Mouse (Mus musculus) liver, embryonic 14.5 days (tissue): ENCODE results near the gene Dpp7. TPM values are rescaled to one million over a fixed set of nuclear protein-coding genes. Genes with fewer than 3 reads are reported as not detected.

ENCODE experiments used
- ATAC-seq: fragments of 200-750 bp; cut with Nextera tagmentation; 2 replicates; pipeline ENCODE4 v1.8.0; 2017; ENCODE audit warnings: moderate number of reproducible peaks, mild to moderate bottlenecking, moderate library complexity; ENCODE audit not compliant: insufficient read depth
- DNase-seq, 3 experiments: peaks; one replicate each; pipeline ENCODE4 v3.0.0-alpha.2; 2012 to 2013; ENCODE audit warnings: low read depth in 3 of 3, low spot score in 3 of 3
- H3K27ac ChIP-seq: fragments of 300-500 bp; sonication (generic); 2 replicates; pipeline ENCODE4 v1.5.1; 2014; ENCODE audit warnings: moderate library complexity, mild to moderate bottlenecking, control low read depth, inconsistent platforms
- H3K27me3 ChIP-seq: fragments of 300-500 bp; sonication (generic); 2 replicates; pipeline ENCODE4 v1.6.1; 2014; ENCODE audit warnings: mild to moderate bottlenecking, low read length, moderate library complexity; ENCODE audit not compliant: control insufficient read depth, insufficient read depth
- H3K36me3 ChIP-seq: fragments of 300-500 bp; sonication (generic); replicated peaks from 2 replicates; pipeline ENCODE4 v1.6.1; 2014; ENCODE audit warnings: low read depth; ENCODE audit not compliant: control insufficient read depth, insufficient read depth
- H3K4me1 ChIP-seq, 2 experiments: fragments of 200-500 bp in 1 of 2; fragments of 300-500 bp in 1 of 2; sonication (generic) in 1 of 2; replicated peaks; 2 replicates each; pipeline ENCODE4 v1.6.1; 2012 to 2014; ENCODE audit warnings: antibody characterized with exemption in 1 of 2, inconsistent platforms in 1 of 2, low read length in 1 of 2; ENCODE audit not compliant: control insufficient read depth in 2 of 2, insufficient read depth in 2 of 2
- H3K4me2 ChIP-seq: fragments of 300-500 bp; sonication (generic); 2 replicates; pipeline ENCODE4 v1.6.1; 2014; ENCODE audit warnings: low read depth, mild to moderate bottlenecking, control low read depth, moderate library complexity
- H3K4me3 ChIP-seq, 2 experiments: fragments of 200-500 bp in 1 of 2; fragments of 300-500 bp in 1 of 2; sonication (generic) in 1 of 2; 2 replicates each; pipeline ENCODE4 v1.5.1; 2012 to 2014; ENCODE audit warnings: low read depth in 2 of 2, low read length in 2 of 2, mild to moderate bottlenecking in 2 of 2, control low read depth in 1 of 2, inconsistent platforms in 1 of 2, moderate library complexity in 1 of 2; ENCODE audit not compliant: insufficient read depth in 1 of 2
- H3K9ac ChIP-seq: fragments of 300-500 bp; sonication (generic); replicated peaks from 2 replicates; pipeline ENCODE4 v1.6.1; 2014; ENCODE audit warnings: mild to moderate bottlenecking, control low read depth, moderate library complexity
- H3K9me3 ChIP-seq: fragments of 300-500 bp; sonication (generic); 2 replicates; pipeline ENCODE4 v1.6.1; 2016; ENCODE audit warnings: low read length, mixed read lengths; ENCODE audit not compliant: control insufficient read depth
- CTCF ChIP-seq: IDR thresholded peaks from 2 replicates; pipeline ENCODE4 v1.5.1; 2016; ENCODE audit warnings: antibody characterized with exemption, low read depth, control low read depth
- EP300 ChIP-seq: IDR thresholded peaks from 2 replicates; pipeline ENCODE4 v1.6.1; 2016; ENCODE audit warnings: antibody characterized with exemption, low read depth
- WGBS: fragments of 180-500 bp; shearing (Covaris S2); extraction: QIAGEN DNeasy Blood & Tissue Kit; methylation state at CpG from one replicate; pipeline ENCODE4 v1.1.7; 2014; ENCODE audit not compliant: insufficient replicate concordance; 5-methylcytosine and 5-hydroxymethylcytosine counted together
- polyA plus RNA-seq, 2 experiments: library from polyadenylated mRNA; depleted of rRNA in 1 of 2; stranded (reverse) in 1 of 2; unstranded in 1 of 2; fragments of >200 nt; fragmentation: Nextera tagmentation in 1 of 2; extraction: Ambion mirVana in 1 of 2; gene quantifications; 2 replicates each; pipeline versions ENCODE4 v1.2.1 to v1.2.3; 2012 to 2014

The Dpp7 gene
- polyA plus RNA-seq, 2 experiments: 9.4 to 10.6 TPM

DNA sequence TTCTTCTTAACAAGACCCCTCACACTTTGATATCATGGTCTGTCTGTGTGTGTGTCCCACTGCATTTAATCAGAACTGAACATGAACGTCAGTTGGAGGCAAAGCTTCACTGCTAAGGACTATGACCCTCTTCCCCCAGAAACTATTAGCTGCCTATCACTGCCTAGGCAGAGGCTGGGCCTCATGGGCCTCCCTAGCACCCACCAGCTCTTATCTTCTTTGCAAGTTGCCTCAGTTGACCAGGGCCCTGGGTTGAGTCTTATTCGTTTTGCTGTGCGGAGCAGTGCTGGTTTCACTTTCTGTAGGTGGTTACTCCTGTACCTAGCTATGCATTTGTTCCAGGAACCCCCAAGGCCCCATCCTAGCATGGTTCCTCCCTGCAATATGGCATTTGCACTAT, 13.8 kb upstream of the Dpp7 start:
- peaks cover 4% of the 10 kb centered on the region; the same call in 1 of the 2 replicates for H3K27me3 ChIP-seq
- DNase-seq: peak in 2 of 3 experiments; percentile 42 to 49
- H3K27ac ChIP-seq: peak overlapping the region; percentile 63
- peaks cover 20 to 35% of the 10 kb centered on the region in 2 experiments for H3K4me1 ChIP-seq
- peak overlapping the region; percentile 70 for H3K4me2 ChIP-seq
- H3K9me3 ChIP-seq: no peaks in the 10 kb centered on the region
- peak; percentile 49 for ATAC-seq
- 23% methylated on average over 3 of the region's 3 CpGs for WGBS
- TF ChIP-seq CTCF: no peak
- peak; percentile 27; the same call in 1 of the 2 replicates for TF ChIP-seq EP300
- no peaks in the 10 kb centered on the region; the same call in none of the 2 replicates for H3K36me3 ChIP-seq
- H3K4me3 ChIP-seq: peak overlapping the region; percentile 3 to 23; a peak in 2 of 4 replicates
- peak overlapping the region; percentile 33 for H3K9ac ChIP-seq

GRCm38 (mm10) chr2:25365091-25365761, 9.1 kb upstream of the Dpp7 start, which contains the start of gene Uap1l1:
Uap1l1 (minus strand) TSS chr2:25365682.
- under 1% methylated on average over 54 of the region's 54 CpGs for WGBS
- TF ChIP-seq EP300: no peak
- no peak for TF ChIP-seq CTCF
- Histone ChIP-seq H3K4me1 (peaks cover 2 to 10% of the 10 kb centered on the region in 2 experiments), H3K36me3 (no peaks in the 10 kb centered on the region), H3K9ac (peak within 1 kb of the TSS; percentile 51), H3K4me3 (peak within 1 kb of the TSS; percentile 51 to 67), H3K9me3 (no peaks in the 10 kb centered on the region), H3K27me3 (peaks cover 4% of the 10 kb centered on the region; the same call in 1 of the 2 replicates), H3K4me2 (peak within 1 kb of the TSS; percentile 88), H3K27ac (no peak within 1 kb of the TSS)
- DNase-seq (peak in 2 of 3 experiments; percentile 40 to 52), ATAC-seq (peak; percentile 67)

- Histone ChIP-seq H3K4me2 (peak overlapping the region; percentile 88), H3K4me3 (peak overlapping the region; percentile 51 to 67)
- ATAC-seq: no peak
These were observed 8.6 kb upstream of the Dpp7 start for GRCm38 (mm10) chr2:25364761-25365090.

DNA sequence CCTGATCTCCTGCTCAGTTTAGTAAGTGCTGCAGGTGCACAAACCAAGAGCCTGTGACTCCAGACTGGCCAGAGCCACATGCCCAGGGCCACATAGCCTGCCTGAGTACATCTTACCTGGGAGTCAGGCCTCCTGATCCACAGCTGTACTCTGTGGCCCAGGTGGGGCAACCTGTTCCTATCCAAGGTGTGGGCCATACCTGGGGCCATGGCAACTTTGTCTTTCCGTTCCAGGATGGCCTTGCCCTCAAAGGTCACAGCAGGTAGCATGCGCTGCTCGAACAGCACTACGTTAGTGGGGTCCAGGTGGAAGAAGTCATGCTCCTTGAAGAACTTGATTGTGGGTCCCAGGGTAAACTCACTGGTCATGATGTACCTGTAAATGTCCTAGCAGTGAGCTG, 8.2 kb upstream of the Dpp7 start:
- Histone ChIP-seq H3K36me3 (no peaks in the 10 kb centered on the region), H3K9ac (no peak overlapping the region), H3K4me3 (peak overlapping the region in 1 of 2 experiments; percentile 51; a peak in 2 of 4 replicates), H3K27ac (no peak overlapping the region), H3K4me1 (peaks cover 0 to 4% of the 10 kb centered on the region in 2 experiments; a peak in 2 of 4 replicates), H3K9me3 (no peaks in the 10 kb centered on the region), H3K4me2 (peak overlapping the region; percentile 88), H3K27me3 (peaks cover 4% of the 10 kb centered on the region; the same call in 1 of the 2 replicates)
- TF ChIP-seq CTCF (no peak), EP300 (no peak)
- ATAC-seq (no peak), DNase-seq (no peak)
- 78% methylated on average over 4 of the region's 4 CpGs for WGBS

More at GRCm38 (mm10) chr2:25364761-25365090, 8.6 kb upstream of the Dpp7 start:
- DNase-seq: no peak
- Histone ChIP-seq H3K9ac (peak overlapping the region; percentile 51), H3K27me3 (peaks cover 4% of the 10 kb centered on the region; the same call in 1 of the 2 replicates), H3K9me3 (no peaks in the 10 kb centered on the region), H3K36me3 (no peaks in the 10 kb centered on the region), H3K4me1 (peaks cover 0 to 5% of the 10 kb centered on the region in 2 experiments), H3K27ac (no peak overlapping the region)
- TF ChIP-seq EP300: no peak
- 31% methylated on average over 9 of the region's 9 CpGs for WGBS

DNA sequence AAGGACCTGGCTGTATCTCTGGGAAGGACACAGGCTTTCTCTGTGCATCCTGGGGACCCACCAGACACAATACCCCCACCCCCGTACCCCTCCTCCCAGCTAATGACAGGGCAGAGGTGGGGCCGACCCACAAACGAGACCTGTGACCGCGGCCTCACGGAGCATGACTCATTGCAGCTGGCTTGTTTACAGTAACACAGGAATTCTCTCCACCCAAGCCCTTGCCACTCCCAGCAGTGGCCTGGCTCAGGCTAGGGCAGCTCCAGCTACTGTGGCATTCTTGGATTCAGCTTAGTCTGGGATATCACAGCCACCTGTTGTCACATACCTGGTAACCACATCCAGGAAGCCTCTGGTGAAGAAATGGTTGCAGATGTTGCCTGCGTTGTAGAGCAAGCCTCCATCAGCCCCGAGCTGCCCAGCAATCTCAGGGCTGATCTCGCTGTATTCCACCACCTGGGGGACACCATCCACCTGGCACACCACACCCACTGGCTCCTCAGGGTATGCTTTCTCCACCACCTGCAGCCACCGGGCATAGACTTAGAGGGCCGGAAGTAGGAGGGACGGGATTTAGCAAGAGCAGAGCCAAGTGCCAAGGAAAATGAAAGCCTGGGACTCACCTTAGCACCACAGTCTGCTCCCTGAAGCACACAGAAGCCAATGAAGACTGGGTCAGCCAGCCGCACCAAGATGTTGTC, 7.5 kb upstream of the Dpp7 start:
- Histone ChIP-seq H3K27me3 (peaks cover 4% of the 10 kb centered on the region; the same call in 1 of the 2 replicates), H3K4me3 (no peak overlapping the region), H3K27ac (no peak overlapping the region), H3K36me3 (no peaks in the 10 kb centered on the region), H3K4me1 (peaks cover 0 to 4% of the 10 kb centered on the region in 2 experiments; a peak in 2 of 4 replicates), H3K9ac (no peak overlapping the region), H3K4me2 (no peak overlapping the region), H3K9me3 (no peaks in the 10 kb centered on the region)
- no peak for DNase-seq
- TF ChIP-seq EP300: no peak
- no peak for TF ChIP-seq CTCF
- WGBS: 71% methylated on average over 13 of the region's 13 CpGs
- no peak for ATAC-seq
